Mouse (Mus musculus): ENCODE measurements at regions not wholly inside any gene's neighbourhood (a gene's known extent, or its start where the extent isn't known, plus 50 kb on each side); places are given as distances from the start of the nearest gene placed in this dataset.

DNA sequence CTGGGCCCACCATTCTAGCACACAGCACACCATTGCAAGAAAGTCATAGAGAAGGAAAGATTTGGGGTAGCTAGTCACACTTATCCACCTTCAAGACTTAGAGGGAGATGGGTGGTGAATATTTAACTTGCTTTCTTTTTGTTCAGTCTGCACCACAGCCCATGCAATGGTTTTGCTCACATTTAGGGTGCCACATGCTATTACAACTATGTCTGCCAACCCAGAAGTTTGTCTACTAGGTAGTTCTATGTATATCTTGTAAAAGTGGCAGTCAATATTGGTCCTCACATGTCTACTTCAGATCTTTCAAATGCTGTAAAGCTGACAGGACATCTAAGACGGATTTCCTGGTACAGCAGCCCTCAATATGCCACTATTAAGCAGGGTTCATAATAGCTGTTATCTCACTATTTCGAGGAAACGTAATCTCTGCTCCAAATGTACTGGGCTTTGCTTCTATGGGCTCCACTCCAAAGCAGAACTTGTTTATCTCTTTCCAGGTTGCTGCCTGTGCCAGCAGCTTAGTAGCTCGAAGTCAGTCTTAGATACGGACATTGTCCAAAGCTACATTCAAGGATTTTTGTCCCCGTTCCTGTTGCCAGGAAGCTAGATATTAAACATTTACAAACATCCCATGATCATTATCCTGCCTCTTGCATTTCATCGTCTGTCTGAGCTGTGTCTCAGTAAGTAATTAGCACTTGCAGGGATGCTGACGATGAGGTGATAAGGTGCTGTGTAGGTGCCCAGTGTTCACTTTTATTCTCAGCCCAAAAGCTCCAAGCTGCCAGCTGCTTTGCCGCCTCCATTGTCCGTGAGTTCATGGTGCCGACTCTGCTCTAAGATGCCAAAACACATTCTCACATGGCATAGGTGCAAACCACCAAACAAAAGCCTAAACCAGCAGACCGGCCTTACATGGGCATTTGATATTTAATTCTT, 327.8 kb upstream of the Robo2 start:
- no peak for TF ChIP-seq POLR2A (IDR thresholded peaks at IDR 0.05; ENCODE audit: control insufficient read depth, low read depth, low read length)
- TF ChIP-seq CTCF (IDR thresholded peaks at IDR 0.05; ENCODE audit: control insufficient read depth, insufficient read depth, insufficient replicate concordance, low read depth, low read length) = no peak
- no peak overlapping the region for H3K4me3 ChIP-seq (ENCODE audit: control insufficient read depth, low read depth, low read length)
- no peak overlapping the region for H3K27ac ChIP-seq (ENCODE audit: control insufficient read depth, insufficient read depth, low read depth, low read length)
- H3K27me3 ChIP-seq (ENCODE audit: control insufficient read depth, insufficient read depth, low read length) = no peaks in the 10 kb centered on the region
- H3K4me1 ChIP-seq (ENCODE audit: control insufficient read depth, insufficient read depth, low read length) = no peaks in the 10 kb centered on the region
- no peaks in the 10 kb centered on the region for H3K36me3 ChIP-seq (ENCODE audit: control insufficient read depth, insufficient read depth, low read length)

GRCm38 (mm10) chr16:74732940-74733776, 321.5 kb upstream of the Robo2 start:
- H3K27ac ChIP-seq (ENCODE audit: control insufficient read depth, insufficient read depth, low read depth, low read length) = no peak overlapping the region
- H3K36me3 ChIP-seq (ENCODE audit: control insufficient read depth, insufficient read depth, low read length) = no peaks in the 10 kb centered on the region
- no peaks in the 10 kb centered on the region for H3K4me1 ChIP-seq (ENCODE audit: control insufficient read depth, insufficient read depth, low read length)
- H3K4me3 ChIP-seq (ENCODE audit: control insufficient read depth, low read depth, low read length) = no peak overlapping the region
- no peak for TF ChIP-seq POLR2A (IDR thresholded peaks at IDR 0.05; ENCODE audit: control insufficient read depth, low read depth, low read length)
- TF ChIP-seq CTCF (IDR thresholded peaks at IDR 0.05; ENCODE audit: control insufficient read depth, insufficient read depth, insufficient replicate concordance, low read depth, low read length) = no peak
- H3K27me3 ChIP-seq (ENCODE audit: control insufficient read depth, insufficient read depth, low read length) = no peaks in the 10 kb centered on the region

DNA sequence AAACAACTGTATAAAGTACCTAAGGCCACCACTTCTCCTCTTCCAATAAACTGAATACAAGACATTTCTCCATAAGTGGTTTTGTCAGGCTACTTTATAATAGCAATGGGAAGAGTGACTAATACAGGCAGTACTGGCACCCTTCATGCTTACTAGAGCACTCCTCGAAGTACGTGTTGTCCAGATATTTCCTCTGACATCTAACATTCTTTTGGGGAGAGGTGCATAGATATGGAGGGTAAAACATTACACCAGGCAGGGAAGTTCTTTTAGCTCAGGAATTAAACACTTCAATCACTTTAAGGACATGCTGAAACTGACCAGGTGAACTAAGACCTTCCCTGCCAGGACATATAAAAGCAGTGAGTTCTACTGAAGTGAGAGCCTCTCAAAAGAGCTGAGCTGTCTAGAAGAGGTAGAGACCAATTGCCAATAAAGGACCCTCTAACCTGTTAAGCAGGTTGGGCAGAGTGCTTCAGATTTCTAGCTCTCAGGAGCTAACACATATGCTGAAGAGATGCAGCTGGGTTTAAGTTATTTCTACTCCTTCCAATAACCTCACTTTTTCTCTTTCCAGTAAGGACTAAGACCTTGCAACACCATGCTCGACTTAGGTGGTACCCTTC, 318.7 kb upstream of the Robo2 start:
- H3K4me3 ChIP-seq (ENCODE audit: control insufficient read depth, low read depth, low read length) = no peak overlapping the region
- H3K27me3 ChIP-seq (ENCODE audit: control insufficient read depth, insufficient read depth, low read length) = no peaks in the 10 kb centered on the region
- no peaks in the 10 kb centered on the region for H3K36me3 ChIP-seq (ENCODE audit: control insufficient read depth, insufficient read depth, low read length)
- no peak overlapping the region for H3K27ac ChIP-seq (ENCODE audit: control insufficient read depth, insufficient read depth, low read depth, low read length)
- TF ChIP-seq POLR2A (IDR thresholded peaks at IDR 0.05; ENCODE audit: control insufficient read depth, low read depth, low read length) (no peak), CTCF (IDR thresholded peaks at IDR 0.05; ENCODE audit: control insufficient read depth, insufficient read depth, insufficient replicate concordance, low read depth, low read length) (no peak)
- no peaks in the 10 kb centered on the region for H3K4me1 ChIP-seq (ENCODE audit: control insufficient read depth, insufficient read depth, low read length)

DNA sequence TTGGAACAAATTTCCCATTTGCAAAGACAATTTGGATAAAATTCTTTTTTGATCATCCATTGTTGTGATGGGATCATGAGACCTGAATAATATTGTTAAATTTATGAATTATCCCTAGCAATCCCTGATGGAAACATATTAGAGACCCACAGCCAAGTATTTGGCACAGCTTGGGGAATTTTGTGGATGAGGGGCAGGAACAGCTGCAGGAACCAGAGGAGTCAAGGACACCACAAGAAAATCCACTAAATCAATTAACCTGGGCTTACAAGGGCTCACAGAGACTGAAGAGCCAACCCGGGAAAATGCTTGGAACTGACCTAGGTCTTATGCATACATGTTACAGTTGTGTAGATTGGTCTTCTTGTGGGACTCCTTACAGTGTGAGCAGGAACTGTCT, 311.6 kb upstream of the Robo2 start:
- Histone ChIP-seq H3K4me3 (ENCODE audit: control insufficient read depth, low read depth, low read length) (no peak overlapping the region), H3K27me3 (ENCODE audit: control insufficient read depth, insufficient read depth, low read length) (no peaks in the 10 kb centered on the region), H3K4me1 (ENCODE audit: control insufficient read depth, insufficient read depth, low read length) (no peaks in the 10 kb centered on the region), H3K36me3 (ENCODE audit: control insufficient read depth, insufficient read depth, low read length) (no peaks in the 10 kb centered on the region), H3K27ac (ENCODE audit: control insufficient read depth, insufficient read depth, low read depth, low read length) (no peak overlapping the region)
- TF ChIP-seq CTCF (IDR thresholded peaks at IDR 0.05; ENCODE audit: control insufficient read depth, insufficient read depth, insufficient replicate concordance, low read depth, low read length) = no peak
- no peak for TF ChIP-seq POLR2A (IDR thresholded peaks at IDR 0.05; ENCODE audit: control insufficient read depth, low read depth, low read length)

GRCm38 (mm10) chr16:74718154-74718553, 306.5 kb upstream of the Robo2 start:
- H3K36me3 ChIP-seq (ENCODE audit: control insufficient read depth, insufficient read depth, low read length) = no peaks in the 10 kb centered on the region
- no peak for TF ChIP-seq CTCF (IDR thresholded peaks at IDR 0.05; ENCODE audit: control insufficient read depth, insufficient read depth, insufficient replicate concordance, low read depth, low read length)
- no peak overlapping the region for H3K27ac ChIP-seq (ENCODE audit: control insufficient read depth, insufficient read depth, low read depth, low read length)
- H3K4me1 ChIP-seq (ENCODE audit: control insufficient read depth, insufficient read depth, low read length) = no peaks in the 10 kb centered on the region
- H3K4me3 ChIP-seq (ENCODE audit: control insufficient read depth, low read depth, low read length) = no peak overlapping the region
- no peaks in the 10 kb centered on the region for H3K27me3 ChIP-seq (ENCODE audit: control insufficient read depth, insufficient read depth, low read length)

DNA sequence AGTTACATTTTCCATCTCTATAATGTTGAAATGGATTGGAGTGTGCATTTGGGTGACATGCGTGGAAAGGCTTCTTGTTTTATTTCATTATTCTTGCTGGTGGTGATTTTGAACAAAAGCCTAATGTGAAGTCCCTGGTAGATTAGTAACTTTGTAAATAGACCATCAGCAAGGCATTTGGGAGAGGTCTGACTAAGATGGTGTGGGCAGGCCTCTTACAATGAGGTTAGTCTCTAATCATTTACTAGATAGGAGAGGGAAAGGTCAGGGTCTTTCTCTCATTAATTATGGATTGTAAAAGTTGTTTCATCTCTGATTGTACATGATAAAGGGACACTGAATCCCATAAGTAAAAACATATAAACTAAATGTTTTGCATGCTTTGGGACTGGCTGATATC, 306.0 kb upstream of the Robo2 start:
- H3K27me3 ChIP-seq (ENCODE audit: control insufficient read depth, insufficient read depth, low read length) = no peaks in the 10 kb centered on the region
- TF ChIP-seq CTCF (IDR thresholded peaks at IDR 0.05; ENCODE audit: control insufficient read depth, insufficient read depth, insufficient replicate concordance, low read depth, low read length) (no peak), POLR2A (IDR thresholded peaks at IDR 0.05; ENCODE audit: control insufficient read depth, low read depth, low read length) (no peak)
- H3K36me3 ChIP-seq (ENCODE audit: control insufficient read depth, insufficient read depth, low read length) = no peaks in the 10 kb centered on the region
- H3K27ac ChIP-seq (ENCODE audit: control insufficient read depth, insufficient read depth, low read depth, low read length) = no peak overlapping the region
- no peaks in the 10 kb centered on the region for H3K4me1 ChIP-seq (ENCODE audit: control insufficient read depth, insufficient read depth, low read length)
- no peak overlapping the region for H3K4me3 ChIP-seq (ENCODE audit: control insufficient read depth, low read depth, low read length)

DNA sequence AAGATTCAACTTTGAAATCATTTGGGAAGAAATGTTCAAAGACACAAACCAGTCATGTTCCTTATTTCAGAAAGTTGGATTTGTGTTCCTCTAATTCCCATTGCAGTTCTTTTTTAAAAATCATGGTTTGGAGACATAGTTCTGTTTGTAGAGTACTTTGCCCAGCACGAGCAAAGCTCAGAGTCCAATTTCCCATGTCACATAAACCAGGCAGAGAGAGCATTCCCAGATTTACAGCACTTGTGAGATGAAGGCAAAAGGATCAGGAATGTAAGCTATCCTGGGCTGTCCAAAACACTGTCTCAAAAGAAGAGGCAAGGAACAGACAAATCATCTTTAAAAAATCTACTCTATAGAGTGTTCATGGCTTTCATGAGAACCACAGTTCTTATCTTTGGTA, 303.3 kb upstream of the Robo2 start:
- no peak for TF ChIP-seq POLR2A (IDR thresholded peaks at IDR 0.05; ENCODE audit: control insufficient read depth, low read depth, low read length)
- no peak for TF ChIP-seq CTCF (IDR thresholded peaks at IDR 0.05; ENCODE audit: control insufficient read depth, insufficient read depth, insufficient replicate concordance, low read depth, low read length)

More for the DNA sequence above, 303.3 kb upstream of the Robo2 start:
- H3K36me3 ChIP-seq (ENCODE audit: control insufficient read depth, insufficient read depth, low read length) = no peaks in the 10 kb centered on the region
- H3K27ac ChIP-seq (ENCODE audit: control insufficient read depth, insufficient read depth, low read depth, low read length) = no peak overlapping the region
- no peak overlapping the region for H3K4me3 ChIP-seq (ENCODE audit: control insufficient read depth, low read depth, low read length)
- H3K4me1 ChIP-seq (ENCODE audit: control insufficient read depth, insufficient read depth, low read length) = no peaks in the 10 kb centered on the region
- no peaks in the 10 kb centered on the region for H3K27me3 ChIP-seq (ENCODE audit: control insufficient read depth, insufficient read depth, low read length)

Data from testis, adult 2 months (tissue).